In genomic region chr12:80757751-80758558, GRCm38 (mm10) we compare ENCODE assay signal across 8 mouse cellular contexts. TPM values are rescaled to one million over a fixed set of nuclear protein-coding genes. Genes with fewer than 3 reads are reported as not detected.
A peak's percentile ranks its signal among the peaks of the same experiment; 100 is the strongest.
DNase-seq lines count a peak whose midpoint lies in the region; ATAC-seq and TF ChIP-seq lines count a peak whose summit lies in the region.

No protein-coding gene starts in this region.

- H3K79me2 ChIP-seq in liver, adult 2 months (ENCODE audit: control insufficient read depth, insufficient read depth, low read length) = no peaks in the 10 kb centered on the region
- no peaks in the 10 kb centered on the region for H3K79me2 ChIP-seq in myocyte (ENCODE audit: control insufficient read depth, insufficient read depth)

- peaks cover 12% of the 10 kb centered on the region for H3K4me1 ChIP-seq in forebrain, embryonic 16.5 days (replicated peaks; ENCODE audit: control insufficient read depth, insufficient read depth, low read length)
- peaks cover 28% of the 10 kb centered on the region for H3K4me1 ChIP-seq in hindbrain, embryonic 13.5 days (replicated peaks)
- peaks cover 4% of the 10 kb centered on the region; the same call in 1 of the 2 replicates for H3K4me1 ChIP-seq in liver, adult 2 months (ENCODE audit: control insufficient read depth, insufficient read depth, low read length)

- H3K4me2 ChIP-seq in forebrain, embryonic 16.5 days (ENCODE audit: low read length) = peak overlapping the region; percentile 30
- H3K4me2 ChIP-seq in hindbrain, embryonic 13.5 days = peak overlapping the region; percentile 80
- peak overlapping the region; percentile 34 for H3K4me2 ChIP-seq in myocyte (ENCODE audit: low read depth)

- H3K9ac ChIP-seq in forebrain, embryonic 16.5 days (replicated peaks; ENCODE audit: low read depth, low read length) = no peak overlapping the region
- H3K9ac ChIP-seq in hindbrain, embryonic 13.5 days = peak overlapping the region; percentile 97
- H3K9ac ChIP-seq in liver, adult 2 months (ENCODE audit: low read depth, low read length) = peak overlapping the region; percentile 67

- no peak for TF ChIP-seq POLR2A in liver, adult 2 months (IDR thresholded peaks at IDR 0.05; ENCODE audit: extremely low read depth, insufficient read depth, low read length)
- TF ChIP-seq POLR2A in myocyte (IDR thresholded peaks at IDR 0.05; ENCODE audit: insufficient read length, low read depth) = no peak

- TF ChIP-seq CTCF in liver, adult 2 months (IDR thresholded peaks at IDR 0.05; ENCODE audit: low read depth, low read length) = no peak

- DNase-seq in ES-CJ7 (ENCODE audit: low read depth, low spot score) = peak; percentile 79
- peak; percentile 35 for DNase-seq in liver, adult 2 months (ENCODE audit: extremely low read depth, low read depth, low spot score)
- DNase-seq in thymus, postnatal 36 days = peak; percentile 62 to 75
- DNase-seq in layer of hippocampus, adult 9-10 months (ENCODE audit: low spot score) = no peak

- H3K27me3 ChIP-seq in forebrain, embryonic 16.5 days (replicated peaks; ENCODE audit: control insufficient read depth, insufficient read depth, low read length) = no peaks in the 10 kb centered on the region
- H3K27me3 ChIP-seq in hindbrain, embryonic 13.5 days = peaks cover 15% of the 10 kb centered on the region; the same call in 1 of the 2 replicates
- peaks cover 27% of the 10 kb centered on the region; the same call in 1 of the 2 replicates for H3K27me3 ChIP-seq in liver, adult 2 months (ENCODE audit: control insufficient read depth, insufficient read depth, low read length)
- H3K27me3 ChIP-seq in myocyte (ENCODE audit: control insufficient read depth, insufficient read depth, insufficient read length) = peaks cover 64% of the 10 kb centered on the region

- H3ac ChIP-seq in myocyte (ENCODE audit: control insufficient read depth, insufficient read length) = no peak overlapping the region

- peak overlapping the region; percentile 21 for H3K4me3 ChIP-seq in forebrain, embryonic 16.5 days (replicated peaks; ENCODE audit: low read length)
- peak overlapping the region; percentile 75 for H3K4me3 ChIP-seq in hindbrain, embryonic 13.5 days
- H3K4me3 ChIP-seq in liver, adult 2 months (ENCODE audit: insufficient read depth, low read depth, low read length) = peak overlapping the region; percentile 59; the same call in 1 of the 2 replicates
- H3K4me3 ChIP-seq in myocyte = no peak overlapping the region

- peaks cover 31% of the 10 kb centered on the region for H3K9me3 ChIP-seq in forebrain, embryonic 16.5 days (ENCODE audit: control insufficient read depth, low read length)
- H3K9me3 ChIP-seq in hindbrain, embryonic 13.5 days = peaks cover 23% of the 10 kb centered on the region

- 46% methylated on average over 120 of the region's 122 CpGs for WGBS in forebrain, embryonic 16.5 days
- 15% methylated on average over 121 of the region's 122 CpGs for WGBS in hindbrain, embryonic 13.5 days
- WGBS in liver, adult 2 months = under 1% methylated on average over 113 of the region's 122 CpGs

- ATAC-seq in cerebellum, adult (ENCODE audit: insufficient number of reproducible peaks, low FRiP score, low TSS enrichment) = 0 out of 2 replicates have a peak, but pooled peaks have one; percentile 13
- ATAC-seq in forebrain, embryonic 16.5 days = no peak
- peak; percentile 19; the same call in 1 of the 2 replicates for ATAC-seq in hindbrain, embryonic 13.5 days (ENCODE audit: low FRiP score)

- peaks cover 54% of the 10 kb centered on the region for H3K36me3 ChIP-seq in forebrain, embryonic 16.5 days (ENCODE audit: control insufficient read depth, insufficient read depth)
- H3K36me3 ChIP-seq in hindbrain, embryonic 13.5 days = peaks cover 61% of the 10 kb centered on the region
- H3K36me3 ChIP-seq in liver, adult 2 months (ENCODE audit: control insufficient read depth, insufficient read depth, low read length) = no peaks in the 10 kb centered on the region
- no peaks in the 10 kb centered on the region for H3K36me3 ChIP-seq in myocyte (ENCODE audit: control insufficient read depth, insufficient read depth)

- no peak overlapping the region for H3K27ac ChIP-seq in forebrain, embryonic 16.5 days (ENCODE audit: low read length)
- H3K27ac ChIP-seq in hindbrain, embryonic 13.5 days = peak overlapping the region; percentile 98
- H3K27ac ChIP-seq in liver, adult 2 months (replicated peaks; ENCODE audit: insufficient read depth, low read depth, low read length) = no peak overlapping the region

TF ChIP-seq in myocyte, 11 proteins besides CTCF, POLR2A, EP300 and RAD21:
- TF ChIP-seq USF1 (IDR thresholded peaks at IDR 0.05; ENCODE audit: low read depth) = no peak
- TF ChIP-seq MYOG (IDR thresholded peaks at IDR 0.05; ENCODE audit: control insufficient read depth in 1 of 3, insufficient read depth in 1 of 3, insufficient read length in 2 of 3, low read depth in 2 of 3) = no peak
- TF ChIP-seq MAX (IDR thresholded peaks at IDR 0.05; ENCODE audit: low read depth) = no peak
- TF ChIP-seq TCF12 (IDR thresholded peaks at IDR 0.05; ENCODE audit: insufficient read depth, poor library complexity, severe bottlenecking) = no peak
- no peak for TF ChIP-seq CEBPB (IDR thresholded peaks at IDR 0.05; ENCODE audit: insufficient read depth, poor library complexity, severe bottlenecking)
- TF ChIP-seq TCF3 (IDR thresholded peaks at IDR 0.05; ENCODE audit: insufficient read length, low read depth) = no peak
- TF ChIP-seq MYOD1 (IDR thresholded peaks at IDR 0.05; ENCODE audit: control insufficient read depth in 1 of 3, insufficient read length in 2 of 3, low read depth in 2 of 3) = no peak
- TF ChIP-seq POLR2AphosphoS2 (IDR thresholded peaks at IDR 0.05; ENCODE audit: insufficient read length, low read depth) = no peak

RNA-seq across cellular contexts. Expression of gene Ccdc177, which starts 2.5 kb away (rescaled TPM):
- 4.3 and 4.5 TPM in 2 replicates for polyA plus RNA-seq in forebrain, embryonic 16.5 days (2015; fragmentation: Nextera tagmentation; extraction: Ambion mirVana)
- polyA plus RNA-seq in hindbrain, embryonic 13.5 days (2015; fragmentation: Nextera tagmentation; extraction: Ambion mirVana) = 3.8 and 4.0 TPM in 2 replicates
- total RNA-seq in liver, adult 2 months (2014; rRNA removed) = not detected in 2 replicates
- not detected in 2 replicates for polyA plus RNA-seq in liver, adult 2 months (2012; rRNA removed)
- polyA plus RNA-seq in myocyte (2012; fragmentation: generic; extraction: Trizol) = not detected

RNA-seq across cellular contexts. Expression of gene Susd6, which starts 32.4 kb away (rescaled TPM):
- 14.3 and 14.4 TPM in 2 replicates for polyA plus RNA-seq in forebrain, embryonic 16.5 days (2015; fragmentation: Nextera tagmentation; extraction: Ambion mirVana)
- polyA plus RNA-seq in hindbrain, embryonic 13.5 days (2015; fragmentation: Nextera tagmentation; extraction: Ambion mirVana) = 11.4 and 12.8 TPM in 2 replicates
- 20.1 and 27.5 TPM in 2 replicates for total RNA-seq in liver, adult 2 months (2014; rRNA removed)
- 21.8 and 22.3 TPM in 2 replicates for polyA plus RNA-seq in liver, adult 2 months (2012; rRNA removed)
- polyA plus RNA-seq in myocyte (2012; fragmentation: generic; extraction: Trizol) = 64.0 TPM

Comparison
In these comparisons a context has a peak if more than half of its experiments do, and no peak if none do; other contexts are left out.
1. H3K4me2 ChIP-seq: peak in every context shown above with its lines; median percentile 80 in hindbrain, embryonic 13.5 days; 34 in myocyte; 30 in forebrain, embryonic 16.5 days.